Mouse (Mus musculus): ENCODE data around the gene Ifi27l2b.
A peak's percentile ranks its signal among the peaks of the same experiment; 100 is the strongest.
"Not testable (repeated sequence)": the region's sequence is repeated elsewhere in the genome, so short reads cannot be mapped to it uniquely, and the experiment has no call there.

Ifi27l2b gene

DNA sequence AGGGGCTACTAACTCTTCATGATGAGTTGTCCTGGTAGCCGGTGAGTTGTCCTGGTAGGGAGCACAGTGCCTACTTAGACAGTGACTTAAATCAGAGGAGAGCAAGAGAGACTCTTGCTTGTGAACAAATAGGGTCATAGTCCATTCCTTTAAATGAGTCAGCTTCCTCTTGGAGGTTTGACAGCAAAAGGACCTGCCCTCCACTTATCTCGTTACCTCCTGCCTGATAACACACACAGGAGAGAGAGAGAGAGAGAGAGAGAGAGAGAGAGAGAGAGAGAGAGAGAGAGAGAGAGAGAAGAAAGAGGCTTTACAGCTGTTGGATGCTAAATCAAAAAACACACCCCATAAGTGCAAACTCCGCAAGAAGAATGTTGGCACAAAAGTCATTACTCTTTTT, at the start of gene Ifi27l2b:
Ifi27l2b (minus strand) TSS at position 84 of the 400 bp plus-strand sequence.
- no peak for ATAC-seq (ENCODE audit: low TSS enrichment)

DNA sequence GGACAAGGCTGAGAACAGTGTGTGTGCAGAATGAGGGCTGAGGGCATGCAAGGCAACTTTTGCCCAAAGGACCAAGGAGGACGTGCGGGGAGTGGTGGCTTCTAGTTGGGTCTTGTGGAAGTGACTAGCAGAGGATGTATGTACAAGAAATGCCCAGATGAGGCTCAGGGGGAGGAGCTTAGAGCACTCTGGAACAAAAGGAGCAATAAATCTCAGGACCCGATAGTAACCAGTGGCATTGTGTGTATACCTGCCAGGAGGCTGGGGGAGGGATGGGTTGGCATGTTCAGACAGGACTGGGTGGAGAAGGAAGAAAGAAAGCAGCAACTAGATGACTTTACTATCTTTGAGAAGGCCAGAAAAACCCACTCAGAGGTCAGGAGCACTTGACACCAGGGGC, 47.4 kb upstream of the Ifi27l2b start:
- no peak for ATAC-seq (ENCODE audit: low TSS enrichment)

DNA sequence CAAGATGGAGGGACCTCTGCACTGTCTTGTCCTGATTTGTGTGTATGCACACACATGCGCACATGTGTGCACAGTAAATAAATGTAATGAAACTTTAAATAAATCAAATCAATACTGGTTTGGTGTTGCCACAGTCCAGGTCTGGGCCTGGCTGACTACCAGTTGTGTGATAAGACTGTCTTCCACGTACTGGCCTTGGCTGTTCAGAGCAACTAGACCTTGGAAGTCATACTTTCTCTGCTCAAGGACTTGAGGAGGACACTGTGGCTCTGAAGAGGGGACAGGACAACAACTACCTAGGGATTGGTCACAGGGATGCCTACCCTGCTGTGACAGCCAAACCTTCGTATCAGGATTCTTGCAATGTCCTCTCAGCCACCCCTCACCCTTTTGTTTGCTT, 46.3 kb upstream of the Ifi27l2b start:
- no peak for ATAC-seq (ENCODE audit: low TSS enrichment)

DNA sequence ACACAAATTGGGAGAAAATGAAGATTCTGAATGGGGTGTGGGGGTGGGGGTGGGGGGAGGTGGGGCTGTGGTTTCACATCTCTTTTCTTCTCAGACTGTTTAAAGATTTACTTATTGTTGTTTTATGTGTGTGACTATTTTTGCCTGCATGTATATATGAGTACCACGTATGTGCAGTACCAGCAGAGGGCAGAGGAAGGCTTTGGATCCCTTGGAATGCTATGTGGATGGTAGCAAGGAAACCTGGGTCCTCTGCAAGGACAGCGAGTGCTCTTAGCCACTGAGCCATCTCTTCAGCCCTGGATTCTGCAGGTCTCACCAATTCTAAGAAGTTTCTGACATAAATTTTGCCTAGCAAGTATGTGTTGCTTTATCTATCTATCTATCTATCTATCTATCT, 42.2 kb upstream of the Ifi27l2b start:
- peak; percentile 70; the same call in 1 of the 2 replicates for ATAC-seq (ENCODE audit: low TSS enrichment)

DNA sequence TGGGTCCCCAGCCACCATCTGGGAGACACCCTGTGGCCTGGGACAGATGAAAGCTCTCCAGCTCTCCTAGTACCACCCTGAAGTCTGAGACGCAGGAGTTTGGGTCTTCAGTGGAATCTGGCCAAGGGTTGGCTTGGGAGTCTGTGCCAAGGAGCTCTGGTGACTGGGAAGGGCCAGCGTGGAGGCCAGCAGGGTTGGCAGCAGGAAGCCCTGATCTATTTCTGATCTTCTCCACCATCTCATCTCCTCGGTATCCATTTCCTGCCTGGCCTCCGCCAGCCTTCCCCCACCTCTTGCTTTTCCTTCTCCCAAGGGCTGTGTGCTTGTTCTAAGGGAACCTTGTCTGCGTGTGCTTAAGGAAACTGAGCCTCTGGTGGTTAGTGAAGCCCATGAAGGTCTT, 41.7 kb upstream of the Ifi27l2b start:
- ATAC-seq (ENCODE audit: low TSS enrichment) = no peak

DNA sequence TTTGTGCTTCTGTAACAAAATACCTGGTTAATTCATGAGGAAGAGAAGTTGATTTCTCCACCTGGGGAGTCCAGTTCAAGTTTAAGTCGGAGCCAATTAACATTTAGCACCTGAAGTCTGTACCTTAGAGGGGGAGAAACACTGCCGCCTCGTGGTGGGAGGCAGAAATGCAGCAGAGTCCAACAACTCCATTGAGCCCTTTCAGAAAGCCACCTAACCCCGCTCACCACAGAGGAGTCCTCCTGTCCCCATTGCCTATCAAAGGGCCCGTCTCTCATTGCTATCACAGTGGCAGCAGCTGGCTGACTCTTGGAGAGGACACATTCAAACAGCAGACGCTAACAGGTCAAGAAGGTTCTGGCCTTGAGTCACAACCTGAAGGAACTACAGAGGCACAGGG, 37.5 kb upstream of the Ifi27l2b start:
- ATAC-seq (ENCODE audit: low TSS enrichment) = 0 out of 2 replicates have a peak, but pooled peaks have one; percentile 44

DNA sequence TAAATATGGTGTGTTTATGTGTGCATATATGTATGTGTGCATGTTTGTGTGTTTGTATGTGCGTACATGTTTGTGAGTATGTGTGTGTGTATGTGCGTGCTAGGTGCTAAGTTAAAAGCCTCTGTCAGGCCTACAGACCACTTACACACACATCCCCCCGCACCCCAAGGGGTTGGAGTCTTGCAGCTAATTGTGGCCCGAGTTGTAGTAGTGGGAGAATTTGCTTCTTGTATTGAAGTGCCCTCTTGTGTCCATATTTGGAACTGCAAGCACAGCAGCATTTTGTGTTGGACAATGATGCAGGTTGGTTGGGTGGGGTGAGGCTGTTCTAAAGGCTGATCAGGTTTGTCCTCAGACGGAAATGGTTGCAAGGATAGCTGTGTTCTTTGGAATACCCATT, 35.7 kb upstream of the Ifi27l2b start:
- ATAC-seq (ENCODE audit: low TSS enrichment) = peak; percentile 67

DNA sequence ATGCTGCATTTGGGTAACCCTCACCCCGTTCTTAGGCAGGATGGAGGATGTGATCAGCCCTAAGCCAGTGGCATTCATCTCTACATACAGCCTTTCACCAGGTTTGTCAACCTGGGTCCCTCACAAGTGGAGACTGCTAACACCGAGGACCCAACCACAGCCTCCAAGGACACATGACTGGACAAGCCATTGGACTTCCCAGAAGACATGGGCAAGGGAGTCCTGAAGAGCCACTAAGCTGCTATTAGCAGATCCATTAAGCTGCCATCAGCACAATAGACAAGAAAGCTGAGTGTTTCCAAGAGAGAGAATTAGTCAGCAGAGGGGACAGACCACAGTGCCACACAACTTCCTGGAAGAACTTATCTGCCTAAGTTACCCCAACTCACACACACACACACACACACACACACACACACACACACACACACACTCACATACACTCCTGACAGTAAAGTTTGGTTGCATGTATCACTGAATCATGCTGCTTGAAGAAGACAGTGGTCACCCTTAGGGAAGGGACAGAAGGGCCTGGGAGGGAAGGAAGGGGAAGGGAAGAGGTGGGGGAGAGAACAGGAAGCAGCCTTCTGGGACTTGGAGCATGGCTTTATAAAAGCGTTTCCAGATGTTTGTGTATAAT, 34.2 kb upstream of the Ifi27l2b start:
- ATAC-seq (ENCODE audit: low TSS enrichment) = no peak

DNA sequence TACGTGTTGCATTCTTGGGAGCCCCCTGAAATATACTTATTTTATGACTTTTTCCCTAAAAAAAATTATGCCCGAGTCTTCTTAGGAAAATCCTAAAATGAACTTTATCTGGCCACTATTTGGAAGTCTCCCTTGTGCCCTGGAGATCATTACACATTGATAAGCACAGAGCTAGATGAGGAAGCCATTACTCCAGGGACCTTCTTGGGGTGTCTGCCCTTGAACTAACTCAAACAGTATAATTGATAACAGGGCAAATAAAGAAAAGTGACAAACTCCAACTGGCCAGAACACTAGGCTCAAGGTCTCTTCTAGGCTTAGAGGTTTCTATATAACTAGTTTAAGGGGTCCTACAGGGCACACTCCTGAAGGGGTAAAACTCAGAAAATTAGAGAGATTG, 30.7 kb upstream of the Ifi27l2b start:
- ATAC-seq (ENCODE audit: low TSS enrichment) = no peak

DNA sequence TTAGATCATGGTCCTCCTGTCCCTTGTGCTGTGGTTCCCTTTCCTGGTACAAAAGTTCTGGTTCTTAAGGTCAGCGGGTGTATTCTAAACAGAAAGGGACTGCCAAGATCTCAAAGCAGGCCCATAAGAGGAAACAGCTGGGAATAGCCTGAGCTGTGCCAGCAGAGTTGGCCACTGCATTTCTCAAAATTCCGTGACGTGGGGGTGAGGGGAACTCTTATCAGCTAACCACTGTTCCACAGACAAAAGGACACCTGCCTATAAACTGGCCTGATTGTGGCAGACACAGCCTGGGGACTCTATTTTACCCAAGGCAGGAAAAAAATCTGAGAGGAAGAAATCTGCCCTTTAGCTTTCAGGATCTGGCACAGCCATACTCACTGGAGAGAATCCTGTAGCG, 30.3 kb upstream of the Ifi27l2b start:
- ATAC-seq (ENCODE audit: low TSS enrichment) = no peak

DNA sequence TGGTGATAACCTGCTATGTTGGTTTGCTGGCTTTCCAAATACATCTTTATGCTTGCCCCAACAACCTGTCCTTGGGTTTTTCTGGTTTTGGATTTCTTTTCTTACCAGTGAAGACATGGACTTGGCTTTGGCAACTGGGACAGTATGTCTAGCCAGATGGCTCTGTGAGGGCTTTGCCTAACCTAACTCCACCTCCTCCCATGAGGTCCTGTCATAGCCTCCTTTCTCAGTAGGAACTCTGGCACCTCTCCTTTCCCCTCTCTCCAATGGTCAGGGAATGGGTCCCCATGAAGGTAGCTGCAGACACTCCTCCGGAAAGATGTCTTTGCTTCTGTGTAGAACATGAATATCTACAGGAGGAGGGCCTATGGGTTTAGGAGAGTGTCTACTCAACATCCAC, 29.7 kb upstream of the Ifi27l2b start:
- ATAC-seq (ENCODE audit: low TSS enrichment) = no peak

DNA sequence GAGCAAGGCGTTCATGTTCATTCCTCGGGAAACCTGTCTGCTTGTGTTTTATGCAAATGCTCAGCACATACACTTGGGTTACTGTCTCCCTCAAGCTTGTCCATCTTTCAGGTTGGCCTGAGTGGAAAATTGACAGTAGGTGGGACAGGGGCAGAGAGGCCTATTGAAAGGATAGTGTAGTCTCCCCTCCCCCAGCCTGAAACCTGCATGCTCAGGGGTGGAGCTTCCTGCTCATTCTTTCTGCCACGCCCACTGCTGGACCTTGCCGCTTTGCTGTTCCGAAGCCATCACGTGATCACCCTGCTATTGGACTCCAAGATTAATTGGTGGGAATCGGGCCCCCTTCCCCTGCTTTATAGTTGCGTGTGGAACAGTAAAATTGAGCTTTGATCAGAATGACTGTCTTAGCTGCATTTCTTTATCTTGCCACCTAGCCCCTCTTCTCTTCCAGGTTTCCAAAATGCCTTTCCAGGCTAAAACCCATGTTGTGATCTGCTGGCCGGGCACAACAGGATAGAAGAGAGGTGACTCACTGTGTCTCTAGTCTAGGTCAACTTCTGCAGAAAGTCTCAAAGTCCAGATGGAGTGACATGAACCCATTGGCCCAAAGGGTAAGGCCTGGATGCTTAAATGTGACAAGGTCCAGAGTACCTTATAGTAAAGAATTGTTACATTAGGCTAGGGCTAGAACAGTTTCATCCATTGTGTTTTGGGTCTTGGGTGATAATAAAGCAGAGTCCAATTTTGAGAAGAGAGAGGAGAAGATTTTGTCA, 27.4 kb upstream of the Ifi27l2b start:
- not testable (repeated sequence) for ATAC-seq (ENCODE audit: low TSS enrichment)

DNA sequence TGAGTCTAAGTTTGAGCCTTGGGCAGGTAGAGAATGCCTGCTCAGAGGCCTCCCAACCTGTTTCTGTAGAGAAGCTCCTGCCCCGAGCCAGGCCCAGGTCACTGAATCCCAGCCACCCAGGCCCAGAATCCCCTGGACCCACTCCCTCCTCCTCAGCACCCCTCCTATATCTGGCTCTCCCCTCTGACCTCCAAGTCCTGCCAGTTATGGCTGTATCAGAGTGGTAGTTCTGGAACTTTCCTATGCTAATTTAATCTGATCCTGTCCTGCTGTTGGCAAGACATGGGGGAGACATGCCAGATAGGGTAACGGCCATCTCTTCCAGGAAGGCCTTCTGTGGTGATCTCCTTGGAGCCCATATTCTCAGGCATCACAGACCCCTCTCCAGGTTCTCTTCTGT, 25.8 kb upstream of the Ifi27l2b start:
- no peak for ATAC-seq (ENCODE audit: low TSS enrichment)

DNA sequence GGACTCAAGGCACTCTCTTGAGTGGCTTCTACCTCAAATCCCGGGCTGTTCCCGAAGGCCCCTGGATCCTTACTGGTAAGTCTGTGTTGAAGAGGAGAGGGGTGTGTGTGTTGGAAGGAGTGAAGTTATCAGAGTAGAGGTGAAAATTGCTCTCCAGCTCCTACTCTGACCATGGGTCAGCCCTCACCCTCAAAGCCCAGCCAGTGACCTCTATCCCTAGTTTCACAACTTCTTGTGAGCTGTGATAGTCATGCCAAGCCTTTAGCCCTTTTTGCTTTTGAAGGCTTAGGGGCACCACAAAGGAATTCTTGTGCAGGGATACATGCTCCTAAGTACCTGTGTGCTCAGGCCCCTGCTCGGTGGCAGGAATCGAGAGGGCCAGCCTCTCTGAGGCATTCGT, 24.6 kb upstream of the Ifi27l2b start:
- ATAC-seq (ENCODE audit: low TSS enrichment) = no peak

DNA sequence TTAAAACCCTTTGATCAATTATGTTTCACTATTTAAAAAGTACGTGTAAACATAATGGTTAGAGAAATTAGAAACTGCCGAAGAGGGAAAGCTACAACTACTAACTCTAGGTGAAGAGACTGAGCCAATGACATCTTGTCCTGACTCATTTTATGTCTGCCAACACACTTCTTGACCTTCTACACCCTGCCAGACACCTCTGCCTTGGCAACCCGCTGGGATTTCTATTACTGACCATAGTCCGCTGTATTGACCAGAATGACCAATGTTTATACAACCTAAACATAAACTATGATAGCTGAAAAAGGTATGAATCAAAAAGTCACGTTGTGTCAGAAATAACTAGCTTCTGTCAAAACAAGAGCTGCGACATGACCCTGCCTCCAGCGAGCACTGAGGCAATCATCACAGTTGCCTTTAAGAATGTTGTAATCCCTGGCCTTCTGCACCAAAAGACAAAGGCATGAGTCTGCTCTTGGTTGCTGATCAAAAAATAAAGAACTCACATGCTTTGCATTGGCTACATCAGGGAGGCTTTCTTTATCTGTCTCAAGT, 20.5 kb upstream of the Ifi27l2b start:
- no peak for ATAC-seq (ENCODE audit: low TSS enrichment)

DNA sequence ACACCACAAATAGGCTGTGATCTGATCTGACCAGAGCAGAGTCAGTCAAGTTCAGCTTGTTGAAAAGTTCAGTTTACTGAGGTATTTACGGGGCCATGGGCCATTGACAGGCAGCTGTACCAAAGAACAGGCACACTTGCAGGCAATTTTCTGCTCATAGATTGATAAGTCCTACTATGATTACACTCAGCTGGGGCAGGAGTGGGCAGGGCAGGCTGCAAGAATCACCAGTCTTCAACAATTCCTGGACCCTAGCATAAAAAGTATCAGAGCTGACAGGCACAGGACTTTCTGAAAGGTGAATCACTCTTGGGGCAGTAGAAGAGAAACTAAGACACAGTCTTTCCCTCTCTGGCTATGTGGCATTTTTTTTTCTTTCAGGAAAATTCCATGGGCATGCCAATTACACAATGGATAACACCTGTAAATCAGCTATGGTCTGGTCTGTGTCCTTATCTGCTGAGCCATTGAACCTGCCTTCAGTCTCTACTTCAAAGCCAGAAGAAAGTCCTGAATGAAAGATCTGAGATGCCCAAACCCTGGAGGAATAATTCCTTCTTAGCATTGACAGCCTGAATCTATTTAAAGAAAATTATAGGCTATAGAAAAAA, 19.9 kb upstream of the Ifi27l2b start:
- ATAC-seq (ENCODE audit: low TSS enrichment) = no peak

DNA sequence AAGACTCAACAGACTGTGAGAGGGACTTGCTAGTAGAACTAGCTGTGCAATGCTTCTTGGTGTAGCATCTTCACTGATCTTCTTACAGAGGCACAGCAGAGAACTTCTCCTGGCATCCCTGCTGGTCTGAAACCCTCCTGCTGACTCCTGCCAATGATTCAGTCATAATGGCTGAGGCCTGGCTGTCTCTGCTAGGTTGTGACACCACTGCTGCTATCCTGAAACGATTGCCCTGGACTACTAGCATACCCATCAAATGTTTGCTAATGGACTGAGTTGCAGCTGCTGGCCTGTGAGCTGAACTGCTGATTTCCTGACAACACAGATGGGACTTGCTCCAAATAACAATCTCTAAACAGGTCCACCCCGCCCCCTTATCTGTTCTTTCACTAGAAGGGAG, 17.5 kb upstream of the Ifi27l2b start:
- ATAC-seq (ENCODE audit: low TSS enrichment) = no peak

DNA sequence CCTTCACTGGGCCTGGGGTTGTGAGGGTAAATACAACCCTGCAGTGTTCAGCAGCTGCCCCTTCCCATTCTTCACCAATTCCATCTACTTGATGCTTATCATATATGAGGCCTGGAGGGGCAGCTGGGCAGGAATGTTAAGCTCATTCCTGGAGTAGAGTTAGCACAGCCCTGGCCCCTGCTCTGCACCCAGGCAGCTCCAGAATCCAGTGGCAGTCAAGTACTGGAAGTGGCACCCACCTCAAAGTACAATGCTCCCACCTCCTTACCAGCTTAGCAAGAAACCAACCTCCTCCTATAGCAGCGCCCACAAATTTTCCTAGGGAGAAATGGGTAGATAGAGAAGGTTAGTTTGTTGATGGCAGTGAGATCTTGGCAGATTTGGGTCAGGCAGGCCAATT, 296 bp downstream of the Ifi27l2b start:
- not testable (repeated sequence) for ATAC-seq (ENCODE audit: low TSS enrichment)

DNA sequence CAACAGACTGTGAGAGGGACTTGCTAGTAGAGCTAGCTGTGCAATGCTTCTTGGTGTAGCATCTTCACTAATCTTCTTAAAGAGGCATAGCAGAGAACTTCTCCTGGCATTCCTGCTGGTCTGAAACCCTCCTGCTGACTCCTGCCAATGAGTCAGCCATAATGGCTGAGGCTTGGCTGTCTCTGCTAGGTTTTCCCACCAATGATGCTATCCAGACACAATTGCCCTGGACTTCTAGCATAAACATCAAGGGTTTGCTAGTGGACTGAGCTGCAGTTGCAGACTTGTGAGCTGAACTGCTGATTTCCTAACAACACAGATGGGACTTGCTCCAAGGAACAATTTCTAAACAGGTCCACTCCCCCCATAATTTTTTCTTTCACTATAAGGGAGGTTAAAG, 3.7 kb downstream of the Ifi27l2b start:
- no peak for ATAC-seq (ENCODE audit: low TSS enrichment)

DNA sequence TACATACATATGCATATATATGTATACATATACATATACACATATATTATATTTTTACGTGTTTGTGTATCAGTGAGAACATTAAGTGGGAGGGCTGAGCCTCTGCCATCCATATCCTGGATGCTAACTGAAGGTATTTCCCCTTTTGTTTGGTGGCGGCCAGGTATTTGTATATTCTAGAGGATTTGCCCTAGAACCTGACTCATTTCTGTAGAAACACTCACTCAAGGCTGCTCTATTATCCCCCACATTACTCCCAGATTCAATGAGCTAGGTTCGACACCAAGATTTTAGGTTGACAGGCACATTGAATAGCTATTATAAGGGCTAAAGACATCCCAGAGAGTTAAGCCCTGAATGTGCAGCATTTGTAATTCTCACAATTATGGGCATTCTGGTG, 12.0 kb downstream of the Ifi27l2b start:
- ATAC-seq (ENCODE audit: low TSS enrichment) = no peak

DNA sequence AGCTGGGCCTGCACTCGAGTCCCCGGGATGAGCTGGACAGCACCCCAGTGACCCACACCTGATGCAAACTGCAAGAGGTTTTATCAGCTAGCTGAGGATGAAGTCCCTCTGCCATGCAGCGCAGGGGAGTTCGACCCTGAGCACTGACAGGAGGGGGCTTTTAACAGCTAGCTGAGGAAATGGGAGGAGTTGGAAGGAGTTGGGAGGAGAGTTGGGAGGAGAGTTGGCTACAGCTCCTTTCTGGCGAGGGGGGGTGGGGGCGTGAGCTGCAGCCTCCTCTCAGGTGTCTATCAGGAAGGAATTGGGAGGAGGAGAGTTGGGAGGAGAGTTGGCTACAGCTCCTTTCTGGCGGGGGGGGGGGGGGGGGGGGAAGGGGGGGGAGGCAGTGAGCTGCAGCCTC, 12.8 kb downstream of the Ifi27l2b start:
- not testable (repeated sequence) for ATAC-seq (ENCODE audit: low TSS enrichment)

DNA sequence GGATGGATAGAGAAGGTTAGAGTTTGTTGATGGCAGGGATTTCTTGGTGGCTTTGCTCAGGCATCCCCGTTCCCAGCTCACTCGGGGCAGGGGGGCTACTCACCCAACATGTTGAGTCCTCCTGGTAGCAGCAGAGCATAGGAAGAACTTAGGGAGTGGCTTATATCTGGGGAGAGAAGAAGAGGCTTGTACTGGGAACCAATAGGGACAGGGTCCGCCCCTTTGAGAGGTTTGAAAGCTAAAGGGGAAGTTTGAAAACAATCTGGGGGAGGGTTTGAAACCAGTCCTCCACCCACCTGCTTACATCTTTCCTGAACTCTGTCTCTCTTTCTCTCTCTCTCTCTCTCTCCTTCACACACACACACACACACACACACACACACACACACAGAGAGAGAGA, 13.5 kb downstream of the Ifi27l2b start, which contains the start of gene Ifi27l2a:
Ifi27l2a (minus strand) TSS at position 157 of the 400 bp plus-strand sequence.
- ATAC-seq (ENCODE audit: low TSS enrichment) = no peak

DNA sequence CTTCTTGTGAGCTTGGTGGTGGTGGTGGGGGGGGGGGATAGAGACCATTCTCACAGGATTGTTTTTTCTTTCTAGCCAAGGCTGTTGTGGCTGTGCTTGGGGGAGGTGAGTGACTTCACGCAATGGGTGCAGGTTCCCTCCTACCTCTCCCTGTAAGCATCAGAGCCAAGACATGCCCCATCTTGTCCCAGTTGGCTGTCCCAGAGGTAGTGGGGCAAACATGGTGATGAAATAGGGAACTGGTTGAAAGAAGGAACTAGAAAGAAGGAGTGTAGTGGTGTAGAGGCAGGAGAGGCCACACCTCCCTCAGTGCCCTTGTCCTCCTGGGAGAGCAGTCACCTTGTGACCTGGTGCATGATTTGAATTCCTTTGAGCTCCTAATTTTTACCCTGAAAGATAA, 19.4 kb downstream of the Ifi27l2b start:
- ATAC-seq (ENCODE audit: low TSS enrichment) = no peak
